Mouse (Mus musculus): ENCODE measurements around the gene Trim41.
"Not testable (repeated sequence)": the region's sequence is repeated elsewhere in the genome, so short reads cannot be mapped to it uniquely, and the experiment has no call there.

Gene Trim41

GRCm38 (mm10) chr11:48816800-48817665 lies at the start of gene Trim41:
Gene Trim41, minus strand, starts transcription at chr11:48817353.
- DNase-seq = peak; percentile 99 to 100

- DNase-seq = no peak
Measured at GRCm38 (mm10) chr11:48866481-48866880, 49.3 kb upstream of the Trim41 start.

- DNase-seq = no peak
Measured at GRCm38 (mm10) chr11:48863808-48864207, 46.7 kb upstream of the Trim41 start.

GRCm38 (mm10) chr11:48862784-48863319 lies 45.7 kb upstream of the Trim41 start:
- DNase-seq = no peak

- peak in 1 of 2 experiments; percentile 63 for DNase-seq
Measured at GRCm38 (mm10) chr11:48859014-48859413, 41.9 kb upstream of the Trim41 start.

- peak; percentile 76 to 89 for DNase-seq
Measured at GRCm38 (mm10) chr11:48853474-48854180, 36.5 kb upstream of the Trim41 start.

GRCm38 (mm10) chr11:48852624-48853473 lies 35.7 kb upstream of the Trim41 start:
- no peak for DNase-seq

- no peak for DNase-seq
Measured at GRCm38 (mm10) chr11:48852190-48852589, 35.0 kb upstream of the Trim41 start.

- DNase-seq = no peak
Measured at GRCm38 (mm10) chr11:48851270-48851995, 34.3 kb upstream of the Trim41 start.

- DNase-seq = no peak
Measured at GRCm38 (mm10) chr11:48850240-48850639, 33.1 kb upstream of the Trim41 start.

- no peak for DNase-seq
Measured at GRCm38 (mm10) chr11:48846881-48847280, 29.7 kb upstream of the Trim41 start.

- DNase-seq = not testable (repeated sequence)
Measured at GRCm38 (mm10) chr11:48846362-48846761, 29.2 kb upstream of the Trim41 start.

- DNase-seq = no peak
Measured at GRCm38 (mm10) chr11:48845244-48845815, 28.2 kb upstream of the Trim41 start.

GRCm38 (mm10) chr11:48844309-48844708 lies 27.2 kb upstream of the Trim41 start:
- no peak for DNase-seq

GRCm38 (mm10) chr11:48843202-48843601 lies 26.0 kb upstream of the Trim41 start:
- no peak for DNase-seq

GRCm38 (mm10) chr11:48842378-48842792 lies 25.2 kb upstream of the Trim41 start:
- no peak for DNase-seq

- DNase-seq = no peak
Measured at GRCm38 (mm10) chr11:48841213-48841612, 24.1 kb upstream of the Trim41 start.

- DNase-seq = no peak
Measured at GRCm38 (mm10) chr11:48840805-48841204, 23.7 kb upstream of the Trim41 start.

- no peak for DNase-seq
Measured at GRCm38 (mm10) chr11:48838879-48839680, 21.9 kb upstream of the Trim41 start.

GRCm38 (mm10) chr11:48838181-48838797 lies 21.1 kb upstream of the Trim41 start:
- no peak for DNase-seq

All from lung, postnatal 4 days (tissue).